Mouse (Mus musculus): ENCODE data around the gene Txn1. TPM values are rescaled to one million over a fixed set of nuclear protein-coding genes. Genes with fewer than 3 reads are reported as not detected.
A peak's percentile ranks its signal among the peaks of the same experiment; 100 is the strongest.

The Txn1 gene
- polyA plus RNA-seq, 1 experiment from 2014 or later = 666 TPM

DNA sequence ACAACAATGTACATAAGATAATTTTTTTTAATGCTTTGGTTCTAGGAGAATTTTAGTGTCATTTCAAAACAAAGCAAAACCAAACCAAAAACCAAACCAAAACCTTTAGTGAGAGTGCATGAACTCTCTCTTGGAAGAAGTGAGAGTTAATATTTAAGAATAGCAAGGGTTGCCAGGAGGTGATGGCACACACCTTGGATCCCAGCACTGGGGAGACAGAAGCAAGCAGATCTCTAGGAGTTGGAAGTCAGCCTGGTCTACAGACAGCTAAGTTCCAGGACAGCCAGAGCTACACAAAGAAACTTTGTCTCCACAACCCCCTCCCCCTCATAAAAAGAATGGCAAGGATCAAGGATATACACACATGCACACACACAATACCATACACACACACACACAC, 43.2 kb downstream of the Txn1 start:
- no peak overlapping the region for H3K9ac ChIP-seq (ENCODE audit: low read depth, low read length)
- peaks cover 6% of the 10 kb centered on the region; the same call in 1 of the 2 replicates for H3K4me1 ChIP-seq (ENCODE audit: control insufficient read depth, insufficient read depth, low read length)
- no peak for ATAC-seq
- H3K4me2 ChIP-seq (ENCODE audit: low read depth, low read length) = peak overlapping the region; percentile 40
- H3K27ac ChIP-seq (ENCODE audit: low read length) = no peak overlapping the region
- no peaks in the 10 kb centered on the region for H3K36me3 ChIP-seq (ENCODE audit: control insufficient read depth, insufficient read depth, low read length)
- no peaks in the 10 kb centered on the region for H3K9me3 ChIP-seq (ENCODE audit: control insufficient read depth, low read length)
- H3K27me3 ChIP-seq (replicated peaks; ENCODE audit: control insufficient read depth, insufficient read depth, low read length) = no peaks in the 10 kb centered on the region
- peak overlapping the region; percentile 51; the same call in 1 of the 2 replicates for H3K4me3 ChIP-seq (ENCODE audit: low read length)

DNA sequence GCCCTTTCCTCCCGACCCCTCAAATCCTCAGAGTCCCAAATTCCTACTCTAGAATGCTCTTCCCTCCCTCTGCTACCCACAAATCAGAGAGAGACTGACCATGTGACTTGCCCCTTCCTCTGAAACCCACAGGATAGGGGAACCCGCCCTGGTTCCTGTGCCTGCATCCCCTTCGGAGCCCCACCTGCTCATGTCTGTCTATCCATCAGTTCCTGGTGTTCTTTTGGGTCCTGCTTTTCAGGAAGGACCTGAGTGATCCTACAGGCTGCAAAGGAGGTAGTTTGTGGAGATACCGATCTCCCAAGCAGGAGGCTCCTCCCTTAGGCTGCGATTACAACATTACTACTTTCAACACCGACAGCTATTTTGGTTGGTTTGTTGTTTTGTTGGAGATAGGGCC, 47.4 kb downstream of the Txn1 start:
- H3K27ac ChIP-seq (ENCODE audit: low read length) = no peak overlapping the region
- 0 out of 2 replicates have a peak, but pooled peaks cover 2% of the 10 kb centered on the region for H3K4me1 ChIP-seq (ENCODE audit: control insufficient read depth, insufficient read depth, low read length)
- H3K27me3 ChIP-seq (replicated peaks; ENCODE audit: control insufficient read depth, insufficient read depth, low read length) = no peaks in the 10 kb centered on the region
- no peak for ATAC-seq
- no peak overlapping the region for H3K4me2 ChIP-seq (ENCODE audit: low read depth, low read length)
- H3K9me3 ChIP-seq (ENCODE audit: control insufficient read depth, low read length) = no peaks in the 10 kb centered on the region
- no peak overlapping the region for H3K9ac ChIP-seq (ENCODE audit: low read depth, low read length)
- no peaks in the 10 kb centered on the region for H3K36me3 ChIP-seq (ENCODE audit: control insufficient read depth, insufficient read depth, low read length)
- H3K4me3 ChIP-seq (ENCODE audit: low read length) = no peak overlapping the region
- 61% methylated on average over 6 of the region's 6 CpGs for WGBS

DNA sequence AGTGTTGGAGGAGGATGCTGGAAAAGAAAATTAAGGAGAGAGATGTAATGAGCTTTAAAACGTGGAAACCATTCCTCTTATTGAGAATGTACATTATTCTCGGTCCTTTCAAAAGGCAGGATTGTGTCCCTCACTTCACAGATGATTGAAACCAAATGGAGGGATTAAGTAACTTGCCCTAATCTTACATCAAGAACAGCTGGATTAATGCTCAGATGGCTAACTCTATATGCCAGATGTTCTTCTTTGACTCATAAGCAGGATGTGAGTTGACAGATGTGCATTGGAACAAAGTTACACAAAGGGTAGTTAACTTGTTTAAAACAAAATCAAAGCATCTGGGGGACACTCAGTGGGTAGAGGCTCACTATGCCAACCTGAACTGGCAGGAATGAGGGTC, 49.5 kb downstream of the Txn1 start:
- Histone ChIP-seq H3K9me3 (ENCODE audit: control insufficient read depth, low read length) (no peaks in the 10 kb centered on the region), H3K4me3 (ENCODE audit: low read length) (no peak overlapping the region), H3K4me2 (ENCODE audit: low read depth, low read length) (no peak overlapping the region), H3K27me3 (replicated peaks; ENCODE audit: control insufficient read depth, insufficient read depth, low read length) (no peaks in the 10 kb centered on the region), H3K27ac (ENCODE audit: low read length) (no peak overlapping the region), H3K4me1 (ENCODE audit: control insufficient read depth, insufficient read depth, low read length) (0 out of 2 replicates have a peak, but pooled peaks cover 3% of the 10 kb centered on the region), H3K36me3 (ENCODE audit: control insufficient read depth, insufficient read depth, low read length) (no peaks in the 10 kb centered on the region), H3K9ac (ENCODE audit: low read depth, low read length) (no peak overlapping the region)
- ATAC-seq = no peak
- 42% methylated on average over 2 of the region's 2 CpGs for WGBS

DNA sequence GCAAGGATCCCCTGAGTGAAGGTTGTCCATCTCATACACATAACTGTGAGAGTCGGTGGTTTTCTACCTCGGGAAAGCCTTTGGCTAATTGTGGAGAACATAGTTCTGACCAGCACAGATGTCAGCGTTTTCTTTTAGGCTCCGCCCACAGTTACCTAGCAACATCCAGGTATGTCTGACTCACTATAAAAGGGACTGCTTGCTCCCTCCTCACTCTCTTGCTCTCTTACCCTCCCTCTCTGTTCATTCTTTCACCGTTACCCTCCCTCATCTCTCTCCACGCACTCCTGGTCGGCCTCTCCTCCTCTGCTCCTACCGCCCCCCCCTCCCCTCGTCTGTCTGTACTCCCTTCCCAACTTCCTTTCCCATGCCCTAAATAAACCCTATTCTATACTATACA, 51.6 kb downstream of the Txn1 start:
- H3K27me3 ChIP-seq (replicated peaks; ENCODE audit: control insufficient read depth, insufficient read depth, low read length) = no peaks in the 10 kb centered on the region
- H3K4me2 ChIP-seq (ENCODE audit: low read depth, low read length) = peak overlapping the region; percentile 35
- peak; percentile 69 for ATAC-seq
- H3K4me1 ChIP-seq (ENCODE audit: control insufficient read depth, insufficient read depth, low read length) = 0 out of 2 replicates have a peak, but pooled peaks cover 3% of the 10 kb centered on the region
- no peak overlapping the region for H3K27ac ChIP-seq (ENCODE audit: low read length)
- H3K36me3 ChIP-seq (ENCODE audit: control insufficient read depth, insufficient read depth, low read length) = no peaks in the 10 kb centered on the region
- no peak overlapping the region for H3K9ac ChIP-seq (ENCODE audit: low read depth, low read length)
- 21% methylated on average over 9 of the region's 9 CpGs for WGBS
- H3K9me3 ChIP-seq (ENCODE audit: control insufficient read depth, low read length) = no peaks in the 10 kb centered on the region
- no peak overlapping the region; the same call in 1 of the 2 replicates for H3K4me3 ChIP-seq (ENCODE audit: low read length)

DNA sequence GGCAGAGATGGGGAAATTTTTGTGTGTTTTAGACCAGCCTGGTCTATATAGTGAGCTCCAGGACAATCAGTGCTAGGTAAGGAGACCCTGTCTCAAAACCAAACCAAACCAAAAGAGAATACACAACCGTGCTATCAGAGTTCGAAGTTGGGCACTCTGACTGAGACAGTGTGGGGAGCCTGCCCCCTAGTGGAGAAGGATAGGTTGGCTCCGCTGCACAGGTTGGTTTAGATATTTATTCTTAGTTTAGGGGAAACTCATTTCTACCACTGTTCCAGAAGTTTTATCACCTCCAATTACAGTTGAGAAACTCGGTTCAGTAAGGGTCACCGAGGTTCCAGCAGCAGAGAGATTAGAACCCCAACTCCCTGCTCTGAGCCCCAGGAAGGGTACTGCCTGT, 52.0 kb downstream of the Txn1 start:
- H3K36me3 ChIP-seq (ENCODE audit: control insufficient read depth, insufficient read depth, low read length) = no peaks in the 10 kb centered on the region
- no peak overlapping the region for H3K27ac ChIP-seq (ENCODE audit: low read length)
- 0 out of 2 replicates have a peak, but pooled peaks cover 3% of the 10 kb centered on the region for H3K4me1 ChIP-seq (ENCODE audit: control insufficient read depth, insufficient read depth, low read length)
- no peak overlapping the region for H3K9ac ChIP-seq (ENCODE audit: low read depth, low read length)
- no peak overlapping the region; the same call in 1 of the 2 replicates for H3K4me3 ChIP-seq (ENCODE audit: low read length)
- ATAC-seq = peak; percentile 45
- H3K4me2 ChIP-seq (ENCODE audit: low read depth, low read length) = peak overlapping the region; percentile 35
- no peaks in the 10 kb centered on the region for H3K27me3 ChIP-seq (replicated peaks; ENCODE audit: control insufficient read depth, insufficient read depth, low read length)
- H3K9me3 ChIP-seq (ENCODE audit: control insufficient read depth, low read length) = no peaks in the 10 kb centered on the region
- 5% methylated on average over 5 of the region's 5 CpGs for WGBS

DNA sequence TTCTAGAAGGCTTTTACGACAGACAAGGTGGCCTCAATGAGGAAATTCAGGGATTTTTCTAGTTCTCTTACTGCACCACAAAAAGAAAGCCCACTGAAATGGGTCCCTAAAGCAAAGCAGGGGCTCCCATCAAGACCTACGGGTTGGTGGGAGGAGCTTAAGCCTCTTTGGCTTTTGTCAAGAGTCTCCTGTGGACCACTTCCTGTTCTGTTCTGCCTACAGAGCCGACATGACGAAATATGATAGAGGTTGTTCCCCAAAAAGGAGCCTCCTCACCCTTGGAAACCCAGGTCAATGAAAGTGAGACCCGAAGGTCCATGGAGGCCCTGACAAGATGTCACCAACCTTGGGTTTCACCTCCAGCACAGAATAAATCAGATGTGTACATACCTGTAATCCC, 53.6 kb downstream of the Txn1 start:
- Histone ChIP-seq H3K27me3 (replicated peaks; ENCODE audit: control insufficient read depth, insufficient read depth, low read length) (no peaks in the 10 kb centered on the region), H3K4me2 (ENCODE audit: low read depth, low read length) (no peak overlapping the region), H3K4me1 (ENCODE audit: control insufficient read depth, insufficient read depth, low read length) (0 out of 2 replicates have a peak, but pooled peaks cover 3% of the 10 kb centered on the region), H3K9ac (ENCODE audit: low read depth, low read length) (no peak overlapping the region), H3K9me3 (ENCODE audit: control insufficient read depth, low read length) (no peaks in the 10 kb centered on the region), H3K4me3 (ENCODE audit: low read length) (no peak overlapping the region), H3K27ac (ENCODE audit: low read length) (no peak overlapping the region), H3K36me3 (ENCODE audit: control insufficient read depth, insufficient read depth, low read length) (no peaks in the 10 kb centered on the region)
- WGBS = 77% methylated on average over 5 of the region's 5 CpGs
- ATAC-seq = no peak

DNA sequence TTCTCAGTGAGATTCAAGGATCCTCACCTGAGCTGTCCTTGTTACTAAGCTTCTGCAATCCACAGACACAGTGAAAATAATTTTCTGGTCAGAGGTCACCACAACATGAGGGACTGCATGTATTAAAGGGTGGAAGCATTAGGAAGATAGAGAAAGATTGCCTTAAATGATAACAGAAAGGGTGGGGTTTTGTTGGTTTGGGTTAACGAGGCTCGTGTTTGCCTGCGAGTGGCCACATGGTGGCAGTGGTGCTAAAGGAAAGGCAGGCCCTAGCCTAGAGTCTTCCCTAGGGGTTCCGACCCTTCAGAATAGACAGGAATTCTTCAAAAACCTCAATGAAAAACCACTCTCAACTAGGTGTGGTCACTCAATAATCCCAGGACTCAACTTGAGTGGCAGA, 55.0 kb downstream of the Txn1 start:
- H3K9me3 ChIP-seq (ENCODE audit: control insufficient read depth, low read length) = no peaks in the 10 kb centered on the region
- H3K27ac ChIP-seq (ENCODE audit: low read length) = no peak overlapping the region
- 10% methylated on average over 4 of the region's 4 CpGs for WGBS
- no peak overlapping the region for H3K4me2 ChIP-seq (ENCODE audit: low read depth, low read length)
- H3K9ac ChIP-seq (ENCODE audit: low read depth, low read length) = no peak overlapping the region
- H3K4me1 ChIP-seq (ENCODE audit: control insufficient read depth, insufficient read depth, low read length) = peaks cover 4% of the 10 kb centered on the region; the same call in 1 of the 2 replicates
- 0 out of 2 replicates have a peak, but pooled peaks have one; percentile 29 for ATAC-seq
- H3K36me3 ChIP-seq (ENCODE audit: control insufficient read depth, insufficient read depth, low read length) = no peaks in the 10 kb centered on the region
- H3K27me3 ChIP-seq (replicated peaks; ENCODE audit: control insufficient read depth, insufficient read depth, low read length) = no peaks in the 10 kb centered on the region
- no peak overlapping the region for H3K4me3 ChIP-seq (ENCODE audit: low read length)

DNA sequence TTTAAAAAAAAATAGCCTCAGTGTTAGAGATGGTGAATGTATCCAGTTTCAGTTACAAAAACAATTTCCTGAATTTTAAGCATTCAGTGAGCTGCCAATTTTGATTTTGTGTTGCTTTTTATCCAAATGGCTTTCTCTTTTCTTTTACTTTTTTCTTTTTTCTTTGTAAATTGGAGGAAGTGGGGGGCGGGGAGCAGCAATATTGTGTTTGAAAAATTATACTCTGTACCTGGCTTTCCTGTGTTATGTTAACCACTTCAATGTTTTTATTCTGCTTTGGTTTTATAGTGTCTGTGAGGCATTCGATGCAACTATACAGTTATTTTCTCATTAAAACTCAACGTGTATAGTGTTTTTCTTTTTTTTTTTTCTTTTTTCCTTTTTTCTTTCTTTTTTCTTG, 59.6 kb downstream of the Txn1 start:
- ATAC-seq = no peak
- no peak overlapping the region for H3K4me3 ChIP-seq (ENCODE audit: low read length)
- WGBS = 74% methylated on average over 3 of the region's 3 CpGs
- H3K36me3 ChIP-seq (ENCODE audit: control insufficient read depth, insufficient read depth, low read length) = no peaks in the 10 kb centered on the region
- no peaks in the 10 kb centered on the region for H3K27me3 ChIP-seq (replicated peaks; ENCODE audit: control insufficient read depth, insufficient read depth, low read length)
- no peak overlapping the region for H3K27ac ChIP-seq (ENCODE audit: low read length)
- H3K9ac ChIP-seq (ENCODE audit: low read depth, low read length) = no peak overlapping the region
- H3K4me2 ChIP-seq (ENCODE audit: low read depth, low read length) = no peak overlapping the region
- H3K9me3 ChIP-seq (ENCODE audit: control insufficient read depth, low read length) = no peaks in the 10 kb centered on the region
- peaks cover 9% of the 10 kb centered on the region for H3K4me1 ChIP-seq (ENCODE audit: control insufficient read depth, insufficient read depth, low read length)

DNA sequence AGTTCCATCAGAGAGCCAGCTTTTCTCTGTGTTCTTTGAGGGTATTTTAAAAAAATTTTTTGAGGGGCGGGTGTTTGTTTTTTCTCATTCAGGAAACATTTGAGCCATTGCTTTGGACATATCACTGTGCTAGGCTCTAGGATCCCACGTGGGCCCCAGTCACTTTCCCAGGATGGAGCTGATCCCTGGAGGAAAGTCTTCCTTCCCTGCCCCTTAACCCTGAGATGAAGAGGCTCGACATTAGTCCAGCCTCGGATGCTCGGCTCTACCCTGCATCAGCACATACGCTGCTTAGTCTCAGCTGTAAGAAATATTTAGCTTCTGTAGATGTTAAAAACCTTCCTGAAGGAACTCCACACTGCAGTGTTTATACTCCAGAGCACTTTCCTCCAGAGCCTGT, 60.3 kb downstream of the Txn1 start:
- no peak overlapping the region for H3K4me2 ChIP-seq (ENCODE audit: low read depth, low read length)
- no peak overlapping the region for H3K4me3 ChIP-seq (ENCODE audit: low read length)
- peaks cover 9% of the 10 kb centered on the region for H3K4me1 ChIP-seq (ENCODE audit: control insufficient read depth, insufficient read depth, low read length)
- 44% methylated on average over 6 of the region's 6 CpGs for WGBS
- H3K27me3 ChIP-seq (replicated peaks; ENCODE audit: control insufficient read depth, insufficient read depth, low read length) = no peaks in the 10 kb centered on the region
- no peaks in the 10 kb centered on the region for H3K36me3 ChIP-seq (ENCODE audit: control insufficient read depth, insufficient read depth, low read length)
- no peak overlapping the region for H3K9ac ChIP-seq (ENCODE audit: low read depth, low read length)
- H3K9me3 ChIP-seq (ENCODE audit: control insufficient read depth, low read length) = no peaks in the 10 kb centered on the region
- ATAC-seq = no peak
- no peak overlapping the region for H3K27ac ChIP-seq (ENCODE audit: low read length)

DNA sequence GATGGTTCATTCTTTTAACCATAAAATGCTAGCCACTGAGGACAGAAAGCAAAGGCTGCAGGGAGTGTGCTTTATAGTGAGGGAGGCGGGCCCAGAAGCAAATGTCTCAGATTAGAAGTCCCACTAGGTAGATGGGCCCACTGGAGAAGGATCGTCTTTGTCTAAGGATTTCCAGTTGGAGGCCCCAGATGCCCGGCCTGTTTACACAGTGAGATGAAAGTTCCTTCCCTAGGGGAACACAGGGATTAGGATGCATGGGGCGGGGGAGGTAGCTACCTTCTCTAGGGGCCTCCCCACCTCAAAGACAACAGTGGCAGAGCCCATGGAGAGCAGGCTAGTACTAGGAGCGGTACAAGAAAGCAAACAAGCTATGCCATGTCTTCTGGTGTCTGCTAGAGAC, 61.1 kb downstream of the Txn1 start:
- Histone ChIP-seq H3K27ac (ENCODE audit: low read length) (peak overlapping the region; percentile 14; the same call in 1 of the 2 replicates), H3K4me2 (ENCODE audit: low read depth, low read length) (no peak overlapping the region), H3K4me1 (ENCODE audit: control insufficient read depth, insufficient read depth, low read length) (peaks cover 9% of the 10 kb centered on the region), H3K27me3 (replicated peaks; ENCODE audit: control insufficient read depth, insufficient read depth, low read length) (no peaks in the 10 kb centered on the region), H3K9ac (ENCODE audit: low read depth, low read length) (no peak overlapping the region), H3K36me3 (ENCODE audit: control insufficient read depth, insufficient read depth, low read length) (no peaks in the 10 kb centered on the region), H3K9me3 (ENCODE audit: control insufficient read depth, low read length) (no peaks in the 10 kb centered on the region), H3K4me3 (ENCODE audit: low read length) (no peak overlapping the region)
- no peak for ATAC-seq
- WGBS = 35% methylated on average over 5 of the region's 5 CpGs
